Mouse (Mus musculus) cerebellum, adult 9-10 months (tissue): ENCODE measurements at regions not wholly inside any gene's neighbourhood (a gene's known extent, or its start where the extent isn't known, plus 50 kb on each side); places are given as distances from the start of the nearest gene placed in this dataset.
"Not testable (repeated sequence)": the region's sequence is repeated elsewhere in the genome, so short reads cannot be mapped to it uniquely, and the experiment has no call there.

Experiments
- DNase-seq: peaks from one replicate; pipeline ENCODE4 v3.0.0; 2022

DNA sequence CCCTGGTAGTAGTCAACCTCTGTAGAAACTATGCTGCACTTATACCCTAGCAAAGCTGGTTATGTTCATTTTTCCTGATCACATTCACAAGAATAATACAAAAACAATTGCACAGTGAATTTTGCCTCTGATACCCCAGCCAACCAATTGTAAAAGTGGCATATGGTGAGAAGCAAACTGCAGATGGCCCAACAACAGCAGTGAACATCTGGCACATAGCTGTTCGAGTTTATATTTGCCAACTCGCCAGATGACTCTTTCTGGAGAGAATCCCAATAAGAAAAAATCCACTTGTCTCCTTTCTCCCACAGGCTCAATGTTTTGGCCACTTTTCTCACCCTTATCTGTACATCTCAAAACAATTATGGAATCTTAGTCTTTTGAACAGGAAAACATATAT is 196.5 kb upstream of the Grik2 start:
- DNase-seq: peak; percentile 18

DNA sequence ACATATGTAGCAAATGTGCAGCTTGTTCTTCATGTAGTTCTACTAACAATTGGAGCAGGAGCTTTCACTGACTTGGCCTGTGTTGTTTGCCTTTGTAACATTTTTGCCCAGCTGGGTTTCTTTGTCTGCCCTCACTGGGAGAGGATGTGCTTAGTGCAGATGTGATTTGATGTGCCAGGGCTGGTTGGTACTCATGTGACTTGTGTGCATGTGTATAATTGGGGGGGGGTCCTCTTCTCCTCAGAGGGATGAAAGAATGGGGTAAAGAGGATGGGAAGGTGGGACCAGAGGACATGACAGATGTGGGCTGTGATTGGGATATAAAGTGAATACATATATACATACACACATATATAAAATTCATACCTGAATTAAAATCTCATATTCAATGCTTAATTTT is 163.9 kb upstream of the Grik2 start:
- DNase-seq: no peak

- not testable (repeated sequence) for DNase-seq
These were observed 148.7 kb upstream of the Grik2 start for GRCm38 (mm10) chr10:49937305-49937704.

DNA sequence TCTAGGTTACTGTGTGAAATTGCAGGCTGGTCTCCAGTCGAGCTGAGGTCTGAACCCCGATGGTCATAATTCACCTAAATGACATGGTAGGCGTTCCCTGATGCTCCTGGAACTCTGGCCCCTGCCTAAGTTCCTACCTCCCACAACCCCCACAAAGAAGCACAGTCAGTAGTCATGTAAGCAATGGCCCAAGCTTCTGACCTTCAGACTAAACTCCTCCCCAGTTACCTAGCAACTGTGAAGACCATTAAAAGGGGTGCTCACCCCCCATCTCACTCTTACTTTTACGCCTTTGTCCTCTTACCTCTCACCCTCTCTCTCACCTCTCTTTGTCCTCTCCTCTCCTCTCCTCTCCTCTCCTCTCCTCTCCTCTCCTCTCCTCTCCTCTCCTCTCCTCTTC is 120.6 kb upstream of the Grik2 start:
- DNase-seq: not testable (repeated sequence)

GRCm38 (mm10) chr10:49908126-49908525 is 119.6 kb upstream of the Grik2 start:
- DNase-seq: not testable (repeated sequence)

- not testable (repeated sequence) for DNase-seq
These were observed 116.1 kb upstream of the Grik2 start for GRCm38 (mm10) chr10:49904626-49905025.

DNA sequence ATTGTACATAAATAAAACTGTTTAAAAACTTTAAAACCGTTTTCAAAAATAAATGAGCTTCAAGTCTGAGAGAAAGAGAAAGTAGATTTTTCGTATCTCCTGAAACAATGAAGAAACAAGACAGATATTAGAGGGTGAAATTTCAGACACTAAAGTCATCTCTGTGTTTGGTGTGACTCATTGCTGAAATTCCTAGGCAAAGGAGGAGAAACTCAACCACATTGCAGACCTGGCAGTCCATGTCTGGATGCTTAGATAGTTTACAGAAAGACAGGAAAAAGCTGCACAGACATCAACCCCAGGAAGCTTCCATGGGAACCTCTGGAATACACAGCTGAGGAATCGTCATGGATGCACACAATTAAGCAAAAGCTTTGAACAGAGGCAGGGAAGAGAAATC is 106.9 kb upstream of the Grik2 start:
- no peak for DNase-seq

- DNase-seq: no peak
These were observed 95.5 kb upstream of the Grik2 start for GRCm38 (mm10) chr10:49884106-49884505.

- no peak for DNase-seq
These were observed 94.9 kb upstream of the Grik2 start for GRCm38 (mm10) chr10:49883444-49883843.

DNA sequence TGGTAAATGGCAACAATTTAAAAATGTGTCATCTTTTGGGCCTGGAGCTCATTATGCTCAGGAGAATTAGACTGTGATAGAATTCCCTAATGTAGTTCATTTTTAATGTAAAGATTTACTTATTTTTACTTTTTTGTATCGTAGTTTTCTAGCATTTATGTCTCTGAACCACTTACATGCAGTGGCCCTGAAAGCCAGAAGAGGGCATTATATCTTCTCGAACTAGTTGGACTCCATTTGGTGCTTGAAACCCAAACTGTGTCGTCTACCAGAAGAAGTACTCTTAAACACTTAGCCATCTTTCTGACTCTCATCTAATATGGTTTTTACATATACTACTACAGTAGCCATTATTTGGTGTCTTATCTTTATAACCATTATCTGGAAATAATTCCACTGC is 75.2 kb upstream of the Grik2 start:
- DNase-seq: peak; percentile 5

- DNase-seq: no peak
These were observed 59.1 kb upstream of the Grik2 start for GRCm38 (mm10) chr10:49847686-49848085.

DNA sequence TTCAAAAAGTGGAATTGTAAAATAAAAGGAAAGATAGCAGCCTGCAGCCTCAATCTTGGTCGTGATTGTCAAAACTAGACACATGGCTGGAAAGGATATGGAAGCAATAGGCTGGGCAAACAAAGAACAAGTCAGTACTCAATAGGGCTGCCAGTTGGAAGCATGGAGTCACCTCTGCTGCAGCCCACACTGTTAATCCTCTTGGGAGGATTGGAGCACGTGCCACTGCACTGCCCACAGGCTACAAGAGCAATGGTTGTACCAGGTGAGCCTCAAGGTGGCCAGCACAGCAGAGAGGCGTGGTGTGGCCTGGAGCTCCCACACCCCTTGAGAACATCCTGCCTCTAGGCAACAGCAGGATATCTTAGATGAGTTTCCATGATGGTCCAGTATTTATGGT is 55.7 kb upstream of the Grik2 start:
- no peak for DNase-seq
